Mouse (Mus musculus) lung, adult 2 months (tissue): Measurements from ENCODE around the gene Ccser1. TPM values are rescaled to one million over a fixed set of nuclear protein-coding genes. Genes with fewer than 3 reads are reported as not detected.

ENCODE experiments used
- DNase-seq: peaks from one replicate; pipeline ENCODE4 v3.0.0; 2022
- H3K4me1 ChIP-seq: fragments of 200-500 bp; 2 replicates; pipeline ENCODE4 v1.6.1; 2011; ENCODE audit warnings: low read length; ENCODE audit not compliant: control insufficient read depth, insufficient read depth
- H3K4me3 ChIP-seq: fragments of 200-500 bp; replicated peaks from 2 replicates; pipeline ENCODE3; 2011; ENCODE audit warnings: low read depth, mild to moderate bottlenecking, control low read depth, low read length; ENCODE audit errors: extremely low read depth
- CTCF ChIP-seq: fragments of 200-500 bp; IDR thresholded peaks from 2 replicates; pipeline ENCODE4 v1.5.1; 2011; ENCODE audit warnings: mild to moderate bottlenecking, low read length, control low read depth; ENCODE audit not compliant: insufficient read depth
- POLR2A ChIP-seq: fragments of 200-500 bp; IDR thresholded peaks from 2 replicates; pipeline ENCODE4 v1.6.1; 2011; ENCODE audit warnings: low read depth, mild to moderate bottlenecking, control low read depth, low read length, borderline replicate concordance; ENCODE audit errors: extremely low read depth
- WGBS: fragments of 180-500 bp; shearing (Covaris S2); methylation state at CpG from one replicate; pipeline ENCODE4 v1.1.7; 2018; 5-methylcytosine and 5-hydroxymethylcytosine counted together
- polyA plus RNA-seq: library from polyadenylated mRNA; depleted of rRNA; stranded (reverse); fragments of >200 nt; gene quantifications from 2 replicates; pipeline ENCODE4 v1.2.3, GENCODE M21; 2012

Gene Ccser1
- polyA plus RNA-seq, 1 experiment = 5.6 TPM

GRCm38 (mm10) chr6:61315884-61316601, 135.9 kb downstream of the Ccser1 start:
- WGBS = 26% methylated on average over 6 of the region's 6 CpGs
- Histone ChIP-seq H3K4me3 (no peak overlapping the region), H3K4me1 (no peaks in the 10 kb centered on the region)
- TF ChIP-seq CTCF (peak; percentile 63), POLR2A (no peak)
- DNase-seq = no peak

DNA sequence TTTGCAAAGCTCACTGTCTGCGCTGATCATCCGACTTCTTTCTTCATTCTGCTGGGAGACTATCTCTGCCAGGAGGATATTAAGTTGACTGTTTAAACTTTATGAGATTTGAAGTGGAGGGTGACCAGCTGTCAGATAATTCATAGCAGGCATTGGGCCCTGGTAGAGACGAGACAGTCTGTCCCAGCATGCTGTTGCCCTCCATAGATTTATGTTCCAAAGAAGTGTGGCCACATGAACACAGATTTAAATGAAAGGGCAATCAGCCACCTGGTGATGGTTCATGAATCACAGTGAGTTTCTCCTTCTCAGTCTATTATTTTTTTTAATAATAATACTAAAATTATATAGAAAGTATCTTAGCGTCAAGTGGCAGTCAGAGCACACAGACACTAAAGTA, 140.7 kb downstream of the Ccser1 start:
- DNase-seq = no peak
- Histone ChIP-seq H3K4me1 (no peaks in the 10 kb centered on the region), H3K4me3 (no peak overlapping the region)
- TF ChIP-seq CTCF (no peak), POLR2A (no peak)
- WGBS = 75% methylated on average over 4 of the region's 4 CpGs

DNA sequence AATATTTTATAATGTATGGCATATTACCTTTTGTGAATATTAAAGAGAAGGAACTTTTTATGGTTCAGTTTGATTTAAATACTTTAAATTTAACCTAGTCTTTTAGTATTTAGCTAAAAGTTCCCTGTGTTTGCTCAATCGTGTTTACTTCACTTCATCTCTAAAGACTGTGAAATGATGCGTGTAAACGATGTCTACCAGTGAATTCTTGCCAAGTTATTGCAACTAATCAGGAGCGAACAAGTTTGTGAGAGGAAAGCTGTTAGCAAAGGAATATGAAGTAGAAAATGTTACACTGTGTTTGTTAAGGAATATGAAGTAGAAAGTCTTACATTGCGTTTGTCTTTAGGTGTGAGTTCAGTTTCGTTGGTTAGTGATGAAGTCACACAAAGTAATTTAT, 142.2 kb downstream of the Ccser1 start:
- TF ChIP-seq CTCF = no peak
- no peak for TF ChIP-seq POLR2A
- H3K4me1 ChIP-seq = no peaks in the 10 kb centered on the region
- no peak overlapping the region for H3K4me3 ChIP-seq
- DNase-seq = no peak
- 76% methylated on average over 6 of the region's 6 CpGs for WGBS

DNA sequence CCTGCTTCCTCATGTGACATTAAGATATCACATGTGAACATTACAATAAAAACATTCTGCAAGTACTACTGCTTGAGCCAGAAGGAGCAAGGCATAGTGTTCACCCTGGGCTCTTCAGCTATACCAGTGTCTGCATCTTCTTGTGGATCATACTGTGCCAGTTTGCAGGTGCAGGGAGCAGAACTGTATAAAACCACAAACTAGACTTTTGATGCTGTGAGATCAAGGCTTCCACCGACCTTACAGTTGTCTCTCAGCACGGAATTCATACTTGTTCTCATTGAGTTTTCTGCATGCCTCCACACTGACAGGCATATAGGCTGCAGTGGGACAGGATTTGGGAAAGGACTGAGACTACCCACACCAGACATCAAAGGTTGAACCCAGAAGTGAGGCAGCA, 146.0 kb downstream of the Ccser1 start:
- H3K4me3 ChIP-seq = no peak overlapping the region

GRCm38 (mm10) chr6:61328981-61329380, 148.9 kb downstream of the Ccser1 start:
- Histone ChIP-seq H3K4me1 (no peaks in the 10 kb centered on the region), H3K4me3 (no peak overlapping the region)
- TF ChIP-seq POLR2A (no peak), CTCF (no peak)
- no peak for DNase-seq

More for the DNA sequence above, 146.0 kb downstream of the Ccser1 start:
- TF ChIP-seq CTCF (no peak), POLR2A (no peak)
- no peak for DNase-seq
- 78% methylated on average over 2 of the region's 2 CpGs for WGBS
- H3K4me1 ChIP-seq = no peaks in the 10 kb centered on the region

DNA sequence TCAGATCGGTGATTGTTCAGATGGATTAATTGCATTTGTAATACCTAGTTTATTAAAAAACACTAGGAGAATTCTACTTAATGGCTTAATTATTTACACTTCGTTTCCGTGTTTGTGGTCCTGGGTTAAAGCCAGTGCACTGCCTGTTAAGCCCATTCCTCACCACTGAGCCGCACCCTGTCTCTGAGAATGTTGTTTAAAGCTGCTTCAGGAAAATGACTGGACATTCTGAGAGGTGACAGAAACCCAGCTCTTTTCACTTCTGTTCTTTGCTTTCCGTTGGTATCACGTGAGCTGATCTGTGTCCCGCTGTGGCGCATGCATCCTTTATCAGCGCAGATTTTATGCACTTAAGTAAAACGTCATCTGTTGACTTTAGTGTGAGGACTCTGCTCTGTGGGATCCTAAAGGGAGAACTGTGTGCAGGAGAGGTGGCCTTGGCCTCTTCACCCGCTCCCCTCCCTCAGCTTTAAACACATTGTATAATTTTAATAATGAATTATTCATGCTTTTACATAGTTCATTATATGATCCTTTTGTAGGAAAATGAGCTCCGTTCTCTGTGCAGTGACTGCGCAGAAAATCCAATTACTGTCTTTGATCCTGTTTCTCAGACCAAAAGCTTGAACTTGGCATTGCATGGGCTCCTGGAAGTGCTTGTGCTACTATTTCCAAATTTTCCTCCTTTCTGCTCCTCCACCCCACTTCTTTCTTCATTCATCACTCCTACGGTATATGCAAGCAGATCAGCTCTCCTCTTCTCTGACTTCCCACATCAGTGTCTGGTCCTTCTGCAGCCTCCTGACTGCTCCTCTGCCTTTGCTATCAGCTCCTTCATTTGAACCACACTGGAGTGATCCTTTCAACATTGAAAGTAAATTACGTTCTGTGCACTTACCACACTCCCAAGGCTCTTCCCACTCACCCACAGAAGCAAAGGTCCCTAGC, 149.7 kb downstream of the Ccser1 start:
- no peak for TF ChIP-seq POLR2A
- no peak for TF ChIP-seq CTCF
- H3K4me3 ChIP-seq = no peak overlapping the region
- DNase-seq = no peak
- H3K4me1 ChIP-seq = no peaks in the 10 kb centered on the region
- 78% methylated on average over 15 of the region's 15 CpGs for WGBS

- no peak for DNase-seq
- WGBS = 97% methylated on average over 1 of the region's 1 CpGs
- Histone ChIP-seq H3K4me1 (no peaks in the 10 kb centered on the region), H3K4me3 (no peak overlapping the region)
- TF ChIP-seq CTCF (no peak), POLR2A (no peak)
Measured at GRCm38 (mm10) chr6:61334466-61334865, 154.3 kb downstream of the Ccser1 start.

DNA sequence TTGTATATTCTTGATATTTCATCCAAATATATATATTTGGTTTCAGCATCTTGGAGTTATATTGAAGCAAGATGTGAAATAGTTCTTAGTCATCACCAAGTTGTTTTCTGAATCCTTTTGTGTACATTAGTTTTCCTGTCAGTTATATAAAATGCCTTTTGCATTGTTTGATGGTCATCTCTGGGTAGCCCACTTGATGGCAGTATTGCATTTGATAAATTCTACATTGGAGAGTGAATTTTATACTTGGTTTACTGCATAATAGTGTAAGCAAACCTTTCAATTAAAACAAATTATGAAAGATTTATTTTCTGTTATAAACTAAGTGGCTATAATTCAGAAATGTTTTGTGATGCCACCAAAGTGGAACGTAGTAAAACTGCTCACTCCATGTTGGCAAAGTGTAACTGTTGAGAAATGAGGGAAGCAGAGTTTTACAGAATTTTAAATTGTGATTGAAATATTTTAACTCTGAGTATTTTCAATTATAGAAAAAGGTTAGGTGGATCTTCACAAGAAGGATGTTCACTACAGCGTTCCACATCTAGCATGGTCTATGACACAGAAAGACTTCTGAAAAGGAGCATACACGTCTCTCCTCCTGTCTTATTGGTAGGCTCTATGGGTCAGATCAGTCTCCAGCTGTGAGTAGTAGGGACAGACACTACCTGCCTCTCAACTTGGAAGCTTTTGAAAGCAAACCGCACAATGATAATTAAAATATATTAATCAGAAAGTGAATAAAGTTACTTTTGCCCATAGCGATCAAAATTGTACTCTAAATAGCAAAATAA, 167.1 kb downstream of the Ccser1 start:
- Histone ChIP-seq H3K4me3 (no peak overlapping the region), H3K4me1 (no peaks in the 10 kb centered on the region)
- TF ChIP-seq CTCF (no peak), POLR2A (no peak)
- DNase-seq = no peak
- WGBS = 80% methylated on average over 5 of the region's 5 CpGs

DNA sequence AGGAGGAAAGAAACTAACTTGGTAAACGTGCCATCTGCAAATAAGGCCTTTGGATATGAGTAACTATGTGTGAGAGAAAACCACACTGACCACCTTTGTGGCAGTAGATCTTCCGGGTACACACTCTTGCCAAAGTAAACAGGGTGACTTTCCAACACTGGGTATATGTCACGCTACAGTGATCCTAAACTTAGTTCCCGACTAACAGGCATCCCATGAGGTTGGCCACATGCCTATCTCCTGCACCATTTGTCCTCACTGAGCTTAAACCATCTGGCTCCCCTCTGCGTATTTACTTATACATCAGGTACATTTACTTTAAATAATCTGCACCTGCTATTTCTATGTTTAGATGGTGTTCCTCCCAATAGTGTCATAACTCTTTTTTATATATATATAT, 183.6 kb downstream of the Ccser1 start:
- TF ChIP-seq POLR2A (no peak), CTCF (no peak)
- Histone ChIP-seq H3K4me1 (no peaks in the 10 kb centered on the region), H3K4me3 (no peak overlapping the region)
- WGBS = 71% methylated on average over 5 of the region's 5 CpGs
- no peak for DNase-seq
